Mouse (Mus musculus) liver, adult 2 months (tissue): ENCODE results near the gene Srsf4.

Experiments used
- CTCF ChIP-seq: fragments of 200-500 bp; IDR thresholded peaks from 2 replicates; pipeline ENCODE4 v1.5.1; 2011; ENCODE audit warnings: low read depth, low read length, control low read depth
- POLR2A ChIP-seq: fragments of 200-500 bp; IDR thresholded peaks from 2 replicates; pipeline ENCODE4 v1.6.1; 2011; ENCODE audit warnings: low read length, control low read depth; ENCODE audit not compliant: insufficient read depth; ENCODE audit errors: extremely low read depth

DNA sequence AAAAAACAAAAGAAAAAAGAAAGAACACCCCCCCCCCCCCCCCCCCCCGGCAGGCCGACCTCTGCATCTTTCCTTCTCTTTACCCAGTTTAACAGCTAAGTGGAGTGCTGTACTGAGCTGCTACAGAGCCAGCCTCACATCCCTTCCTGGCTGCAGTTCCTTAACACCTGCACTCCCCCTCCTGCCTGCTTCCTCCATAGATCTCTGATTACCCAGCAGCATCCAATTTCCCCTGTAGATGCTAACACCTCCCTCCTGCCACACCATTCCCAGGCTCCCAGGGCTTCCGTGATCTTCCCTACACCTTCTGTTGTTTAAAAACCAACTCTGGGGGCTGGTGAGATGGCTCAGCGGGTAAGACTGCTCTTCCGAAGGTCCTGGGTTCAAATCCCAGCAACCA lies 38.1 kb downstream of the Srsf4 start:
- TF ChIP-seq CTCF (no peak), POLR2A (no peak)
